Mouse (Mus musculus): ENCODE measurements at regions not wholly inside any gene's neighbourhood (a gene's known extent, or its start where the extent isn't known, plus 50 kb on each side); places are given as distances from the start of the nearest gene placed in this dataset.

DNA sequence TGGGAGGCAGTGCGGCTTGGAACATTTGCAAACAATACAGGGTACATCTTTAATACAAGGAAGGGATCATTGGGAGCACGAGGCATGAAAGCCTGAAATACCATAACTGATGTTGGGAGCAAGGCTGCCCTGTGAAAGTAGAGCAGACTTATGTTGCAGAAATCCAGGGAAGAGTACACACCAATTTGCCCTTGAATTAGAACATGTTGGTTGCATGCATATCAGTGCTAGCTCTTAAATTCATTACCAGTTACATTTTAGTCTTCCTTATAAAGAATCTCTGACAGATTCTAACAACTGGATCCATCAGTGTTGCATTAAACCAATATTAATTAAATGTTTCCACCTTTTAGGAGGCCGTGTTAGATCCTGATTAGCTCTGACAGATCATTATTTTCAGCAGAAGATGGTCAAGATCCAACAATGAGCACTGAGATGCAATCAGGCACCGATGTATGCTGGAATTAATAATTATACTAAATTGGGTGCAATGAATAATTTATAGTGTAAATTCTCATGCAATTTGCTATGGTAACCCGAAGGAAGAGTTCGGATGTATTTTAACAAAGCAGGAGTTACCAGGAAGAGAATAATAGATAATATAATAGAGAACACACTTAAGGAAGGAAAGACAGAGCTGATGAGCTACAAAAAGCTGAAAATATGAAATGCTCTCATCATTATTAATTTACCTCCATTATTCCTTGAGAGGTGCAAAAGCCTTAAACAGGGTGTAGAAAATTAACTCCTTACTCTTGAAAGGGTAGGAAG is 318.6 kb upstream of the Defb41 start:
- Histone ChIP-seq H3K4me3 (ENCODE audit: insufficient read depth in 1 of 2, low read depth in 1 of 2, low read length in 2 of 2, poor library complexity in 1 of 2, severe bottlenecking in 1 of 2) (no peak overlapping the region), H3K27ac (ENCODE audit: insufficient read depth, low read depth, low read length, poor library complexity, severe bottlenecking) (no peak overlapping the region), H3K4me1 (ENCODE audit: control insufficient read depth in 2 of 2, insufficient read depth in 2 of 2, low read length in 2 of 2, poor library complexity in 1 of 2) (no peaks in the 10 kb centered on the region), H3K9ac (ENCODE audit: insufficient read depth, low read depth, low read length, poor library complexity, severe bottlenecking) (no peak overlapping the region), H3K36me3 (ENCODE audit: control insufficient read depth, insufficient read depth, low read length, poor library complexity, severe bottlenecking) (no peaks in the 10 kb centered on the region), H3K9me3 (ENCODE audit: control insufficient read depth, insufficient read depth, low read depth, low read length) (no peaks in the 10 kb centered on the region)
- DNase-seq (ENCODE audit: low read depth, low spot score): no peak
- no peak for TF ChIP-seq ZC3H11A (IDR thresholded peaks at IDR 0.05; ENCODE audit: borderline replicate concordance, low read depth, low read length)
- TF ChIP-seq ZNF384 (IDR thresholded peaks at IDR 0.05; ENCODE audit: low read depth, low read length): no peak
- TF ChIP-seq CHD2 (IDR thresholded peaks at IDR 0.05; ENCODE audit: low read depth, low read length): no peak
- TF ChIP-seq HCFC1 (IDR thresholded peaks at IDR 0.05; ENCODE audit: borderline replicate concordance, insufficient read depth, low read length): no peak
- TF ChIP-seq MAFK (IDR thresholded peaks at IDR 0.05; ENCODE audit: insufficient read depth, low read depth, low read length): no peak
- in situ Hi-C loops (cut with MboI; ENCODE audit: low sequenced_read_pairs in 2 of 2, unreplicated experiment in 2 of 2): no loop called here

DNA sequence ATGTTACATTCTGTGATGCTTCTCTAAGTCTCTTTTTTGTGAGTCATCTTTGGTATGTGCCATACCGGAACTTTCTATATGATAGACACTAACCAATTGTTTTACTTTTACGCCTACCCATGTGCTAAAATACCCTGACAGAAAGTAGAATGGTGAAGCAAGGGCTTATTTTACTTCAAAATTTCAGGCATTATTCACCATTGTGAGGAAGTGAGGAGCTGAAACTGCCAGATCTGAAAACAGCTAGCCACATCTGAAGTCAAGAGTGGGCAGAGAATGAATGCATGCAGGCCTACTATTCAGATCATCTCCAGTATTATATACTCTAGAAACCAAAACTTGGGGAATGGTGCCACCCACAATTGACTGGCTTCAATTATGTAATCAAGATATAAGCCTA is 313.7 kb upstream of the Defb41 start:
- no peak for TF ChIP-seq ZC3H11A (IDR thresholded peaks at IDR 0.05; ENCODE audit: borderline replicate concordance, low read depth, low read length)
- TF ChIP-seq CHD2 (IDR thresholded peaks at IDR 0.05; ENCODE audit: low read depth, low read length): no peak
- no peak for TF ChIP-seq HCFC1 (IDR thresholded peaks at IDR 0.05; ENCODE audit: borderline replicate concordance, insufficient read depth, low read length)
- TF ChIP-seq MAFK (IDR thresholded peaks at IDR 0.05; ENCODE audit: insufficient read depth, low read depth, low read length): no peak
- TF ChIP-seq ZNF384 (IDR thresholded peaks at IDR 0.05; ENCODE audit: low read depth, low read length): no peak

DNA sequence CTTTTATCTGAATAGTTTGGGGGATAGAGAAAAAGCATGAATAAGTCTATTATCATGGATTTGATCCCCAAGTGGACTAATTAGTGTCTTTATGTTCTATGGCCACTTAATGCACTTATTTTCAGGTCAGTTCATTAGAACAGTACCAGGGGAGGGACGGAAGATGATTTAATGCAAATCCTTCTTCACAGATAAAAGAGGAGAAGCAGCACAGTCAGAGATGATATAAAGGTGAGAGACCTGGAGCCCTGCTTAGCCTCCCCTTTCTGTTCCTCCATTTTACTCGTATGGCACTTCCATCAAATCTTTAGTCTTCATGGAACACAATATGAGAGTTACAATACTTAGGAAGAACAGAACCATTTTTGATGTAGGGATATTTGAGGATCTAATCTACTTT is 302.1 kb upstream of the Defb41 start:
- no peaks in the 10 kb centered on the region for H3K9me3 ChIP-seq (ENCODE audit: control insufficient read depth, insufficient read depth, low read depth, low read length)
- TF ChIP-seq ZNF384 (IDR thresholded peaks at IDR 0.05; ENCODE audit: low read depth, low read length): no peak
- TF ChIP-seq HCFC1 (IDR thresholded peaks at IDR 0.05; ENCODE audit: borderline replicate concordance, insufficient read depth, low read length): no peak
- no peak for TF ChIP-seq CHD2 (IDR thresholded peaks at IDR 0.05; ENCODE audit: low read depth, low read length)
- TF ChIP-seq MAFK (IDR thresholded peaks at IDR 0.05; ENCODE audit: insufficient read depth, low read depth, low read length): no peak
- no peak for TF ChIP-seq ZC3H11A (IDR thresholded peaks at IDR 0.05; ENCODE audit: borderline replicate concordance, low read depth, low read length)
- no peak overlapping the region for H3K9ac ChIP-seq (ENCODE audit: insufficient read depth, low read depth, low read length, poor library complexity, severe bottlenecking)
- DNase-seq (ENCODE audit: low read depth, low spot score): no peak
- H3K4me1 ChIP-seq (ENCODE audit: control insufficient read depth in 2 of 2, insufficient read depth in 2 of 2, low read length in 2 of 2, poor library complexity in 1 of 2): no peaks in the 10 kb centered on the region
- H3K27ac ChIP-seq (ENCODE audit: insufficient read depth, low read depth, low read length, poor library complexity, severe bottlenecking): no peak overlapping the region
- in situ Hi-C loops (cut with MboI; ENCODE audit: low sequenced_read_pairs in 2 of 2, unreplicated experiment in 2 of 2): no loop called here
- no peak overlapping the region for H3K4me3 ChIP-seq (ENCODE audit: insufficient read depth in 1 of 2, low read depth in 1 of 2, low read length in 2 of 2, poor library complexity in 1 of 2, severe bottlenecking in 1 of 2)
- no peaks in the 10 kb centered on the region for H3K36me3 ChIP-seq (ENCODE audit: control insufficient read depth, insufficient read depth, low read length, poor library complexity, severe bottlenecking)

More for the DNA sequence above, 313.7 kb upstream of the Defb41 start:
- Histone ChIP-seq H3K9me3 (ENCODE audit: control insufficient read depth, insufficient read depth, low read depth, low read length) (no peaks in the 10 kb centered on the region), H3K4me3 (ENCODE audit: insufficient read depth in 1 of 2, low read depth in 1 of 2, low read length in 2 of 2, poor library complexity in 1 of 2, severe bottlenecking in 1 of 2) (no peak overlapping the region), H3K4me1 (ENCODE audit: control insufficient read depth in 2 of 2, insufficient read depth in 2 of 2, low read length in 2 of 2, poor library complexity in 1 of 2) (no peaks in the 10 kb centered on the region), H3K36me3 (ENCODE audit: control insufficient read depth, insufficient read depth, low read length, poor library complexity, severe bottlenecking) (no peaks in the 10 kb centered on the region), H3K27ac (ENCODE audit: insufficient read depth, low read depth, low read length, poor library complexity, severe bottlenecking) (no peak overlapping the region), H3K9ac (ENCODE audit: insufficient read depth, low read depth, low read length, poor library complexity, severe bottlenecking) (no peak overlapping the region)
- in situ Hi-C loops (cut with MboI; ENCODE audit: low sequenced_read_pairs in 2 of 2, unreplicated experiment in 2 of 2): no loop called here
- no peak for DNase-seq (ENCODE audit: low read depth, low spot score)

DNA sequence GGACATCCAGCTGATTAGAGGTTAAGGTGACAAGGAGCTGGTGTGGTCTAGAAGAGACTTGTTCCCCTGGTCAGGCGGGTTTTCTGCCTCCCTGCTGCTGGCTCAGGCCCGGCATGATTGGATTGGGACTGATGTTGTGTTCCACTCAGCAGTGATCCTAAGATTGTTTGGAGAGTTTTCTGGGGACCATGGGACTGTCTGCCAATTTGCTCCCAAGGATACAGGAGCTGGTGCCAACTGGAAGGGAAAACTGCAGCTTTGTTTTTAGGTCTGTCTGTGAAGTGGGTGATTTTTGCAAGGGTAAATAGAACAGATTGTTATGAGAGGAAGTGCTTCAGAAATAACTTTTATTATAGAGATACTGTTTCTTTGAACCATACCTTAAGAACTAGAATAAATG is 286.3 kb upstream of the Defb41 start:
- no peak for DNase-seq (ENCODE audit: low read depth, low spot score)
- H3K4me3 ChIP-seq (ENCODE audit: insufficient read depth in 1 of 2, low read depth in 1 of 2, low read length in 2 of 2, poor library complexity in 1 of 2, severe bottlenecking in 1 of 2): no peak overlapping the region
- no peak overlapping the region for H3K9ac ChIP-seq (ENCODE audit: insufficient read depth, low read depth, low read length, poor library complexity, severe bottlenecking)
- H3K36me3 ChIP-seq (ENCODE audit: control insufficient read depth, insufficient read depth, low read length, poor library complexity, severe bottlenecking): no peaks in the 10 kb centered on the region
- H3K4me1 ChIP-seq (ENCODE audit: control insufficient read depth in 2 of 2, insufficient read depth in 2 of 2, low read length in 2 of 2, poor library complexity in 1 of 2): no peaks in the 10 kb centered on the region
- no peak overlapping the region for H3K27ac ChIP-seq (ENCODE audit: insufficient read depth, low read depth, low read length, poor library complexity, severe bottlenecking)
- H3K9me3 ChIP-seq (ENCODE audit: control insufficient read depth, insufficient read depth, low read depth, low read length): no peaks in the 10 kb centered on the region
- no peak for TF ChIP-seq MAFK (IDR thresholded peaks at IDR 0.05; ENCODE audit: insufficient read depth, low read depth, low read length)
- TF ChIP-seq HCFC1 (IDR thresholded peaks at IDR 0.05; ENCODE audit: borderline replicate concordance, insufficient read depth, low read length): no peak
- no peak for TF ChIP-seq ZC3H11A (IDR thresholded peaks at IDR 0.05; ENCODE audit: borderline replicate concordance, low read depth, low read length)
- no peak for TF ChIP-seq ZNF384 (IDR thresholded peaks at IDR 0.05; ENCODE audit: low read depth, low read length)
- TF ChIP-seq CHD2 (IDR thresholded peaks at IDR 0.05; ENCODE audit: low read depth, low read length): no peak
- in situ Hi-C loops (cut with MboI; ENCODE audit: low sequenced_read_pairs in 2 of 2, unreplicated experiment in 2 of 2): no loop called here
